Mouse (Mus musculus) forebrain, embryonic 11.5 days (tissue): ENCODE data around the gene H2afv. TPM values are rescaled to one million over a fixed set of nuclear protein-coding genes. Genes with fewer than 3 reads are reported as not detected.

Source experiments
- ATAC-seq: fragments of 200-750 bp; cut with Nextera tagmentation; replicated peaks from 2 replicates; pipeline ENCODE4 v1.8.0; 2017; ENCODE audit warnings: moderate TSS enrichment; ENCODE audit not compliant: low FRiP score
- DNase-seq: peaks from one replicate; pipeline ENCODE4 v3.0.0-alpha.2; 2017; ENCODE audit warnings: low spot score
- H3K27ac ChIP-seq: fragments of 300-500 bp; sonication (generic); 2 replicates; pipeline ENCODE4 v1.5.1; 2014; ENCODE audit warnings: low read depth, low read length
- H3K27me3 ChIP-seq: fragments of 300-500 bp; sonication (generic); 2 replicates; pipeline ENCODE4 v1.6.1; 2014; ENCODE audit warnings: mild to moderate bottlenecking, low read length, mixed read lengths; ENCODE audit not compliant: control insufficient read depth, insufficient read depth
- H3K36me3 ChIP-seq: fragments of 300-500 bp; sonication (generic); 2 replicates; pipeline ENCODE4 v1.6.1; 2014; ENCODE audit warnings: mild to moderate bottlenecking, low read length, moderate library complexity, mixed read lengths; ENCODE audit not compliant: control insufficient read depth, insufficient read depth
- H3K4me1 ChIP-seq: fragments of 300-500 bp; sonication (generic); replicated peaks from 2 replicates; pipeline ENCODE4 v1.6.1; 2014; ENCODE audit warnings: low read length, mixed read lengths; ENCODE audit not compliant: control insufficient read depth, insufficient read depth
- H3K4me2 ChIP-seq: fragments of 300-500 bp; sonication (generic); 2 replicates; pipeline ENCODE4 v1.6.1; 2014; ENCODE audit warnings: low read depth, mild to moderate bottlenecking, low read length, moderate library complexity, mixed read lengths; ENCODE audit not compliant: severe bottlenecking
- H3K4me3 ChIP-seq: fragments of 300-500 bp; sonication (generic); 2 replicates; pipeline ENCODE4 v1.5.1; 2014; ENCODE audit warnings: low read depth, low read length
- H3K9ac ChIP-seq: fragments of 300-500 bp; sonication (generic); 2 replicates; pipeline ENCODE4 v1.6.1; 2014; ENCODE audit warnings: low read length
- H3K9me3 ChIP-seq: fragments of 300-500 bp; sonication (generic); 2 replicates; pipeline ENCODE4 v1.6.1; 2016; ENCODE audit warnings: low read length, mixed read lengths; ENCODE audit not compliant: control insufficient read depth
- WGBS: fragments of 180-500 bp; shearing (Covaris S2); extraction: QIAGEN DNeasy Blood & Tissue Kit; methylation state at CpG from one replicate; pipeline ENCODE4 v1.1.7; 2014; 5-methylcytosine and 5-hydroxymethylcytosine counted together
- polyA plus RNA-seq: library from polyadenylated mRNA; unstranded; fragments of >200 nt; fragmentation: Nextera tagmentation; extraction: Ambion mirVana; gene quantifications from 2 replicates; pipeline ENCODE4 v1.2.1, GENCODE M21; 2014

H2afv gene
- polyA plus RNA-seq, 1 experiment from 2014 or later, result 962 TPM

DNA sequence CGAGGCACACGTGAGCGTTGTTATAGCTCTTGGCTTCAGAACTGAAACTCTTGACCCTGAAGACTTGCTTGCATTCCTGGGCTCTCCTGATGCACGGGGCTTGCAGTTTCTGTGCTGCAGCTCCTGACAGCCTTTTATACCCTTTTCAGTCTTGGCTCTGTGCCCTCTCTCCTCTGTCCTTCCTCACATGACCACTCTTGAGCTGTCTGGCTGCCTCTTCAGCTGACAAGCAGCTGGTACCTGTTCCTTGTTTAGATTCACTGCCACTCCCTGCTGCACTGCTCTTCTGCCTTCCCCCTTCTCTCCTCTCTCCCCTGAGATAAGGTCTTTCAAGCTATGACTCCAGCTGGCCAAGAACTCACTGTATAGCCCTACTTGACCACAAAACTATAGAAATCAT, 3.2 kb upstream of the H2afv start:
- no peaks in the 10 kb centered on the region for H3K27me3 ChIP-seq
- H3K27ac ChIP-seq, result no peak overlapping the region
- no peak overlapping the region for H3K9ac ChIP-seq
- no peaks in the 10 kb centered on the region; the same call in 1 of the 2 replicates for H3K9me3 ChIP-seq
- no peaks in the 10 kb centered on the region for H3K36me3 ChIP-seq
- no peak overlapping the region for H3K4me2 ChIP-seq
- WGBS, result 91% methylated on average over 4 of the region's 4 CpGs
- no peak for DNase-seq
- H3K4me1 ChIP-seq, result peaks cover 3% of the 10 kb centered on the region; the same call in 1 of the 2 replicates
- no peak overlapping the region for H3K4me3 ChIP-seq
- ATAC-seq, result no peak

DNA sequence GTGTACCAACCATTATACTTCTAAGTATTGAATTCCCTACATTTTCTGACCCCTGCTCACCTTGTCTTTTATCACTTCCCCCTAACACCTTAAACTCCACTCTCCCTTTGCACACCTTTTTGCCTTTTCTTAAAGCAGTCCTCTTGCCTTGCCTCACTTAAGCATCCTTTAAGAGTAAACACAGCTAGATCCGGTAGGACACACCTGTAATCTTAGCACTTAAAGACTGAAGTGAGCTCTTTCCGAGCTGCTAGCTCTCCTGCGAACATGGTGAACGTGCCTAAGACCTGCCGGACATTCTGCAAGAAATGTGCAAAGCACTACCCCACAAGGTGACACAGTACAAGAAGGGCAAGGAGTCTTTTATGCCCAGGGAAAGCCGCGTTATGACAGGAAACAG, 1.7 kb upstream of the H2afv start:
- ATAC-seq (no peak), DNase-seq (no peak)
- no peak overlapping the region for H3K9ac ChIP-seq
- H3K36me3 ChIP-seq, result no peaks in the 10 kb centered on the region; the same call in 1 of the 2 replicates
- H3K27ac ChIP-seq, result no peak overlapping the region
- no peaks in the 10 kb centered on the region for H3K9me3 ChIP-seq
- 91% methylated on average over 7 of the region's 7 CpGs for WGBS
- no peak overlapping the region for H3K4me2 ChIP-seq
- no peaks in the 10 kb centered on the region for H3K27me3 ChIP-seq
- H3K4me1 ChIP-seq, result peaks cover 3% of the 10 kb centered on the region; the same call in 1 of the 2 replicates
- no peak overlapping the region for H3K4me3 ChIP-seq

DNA sequence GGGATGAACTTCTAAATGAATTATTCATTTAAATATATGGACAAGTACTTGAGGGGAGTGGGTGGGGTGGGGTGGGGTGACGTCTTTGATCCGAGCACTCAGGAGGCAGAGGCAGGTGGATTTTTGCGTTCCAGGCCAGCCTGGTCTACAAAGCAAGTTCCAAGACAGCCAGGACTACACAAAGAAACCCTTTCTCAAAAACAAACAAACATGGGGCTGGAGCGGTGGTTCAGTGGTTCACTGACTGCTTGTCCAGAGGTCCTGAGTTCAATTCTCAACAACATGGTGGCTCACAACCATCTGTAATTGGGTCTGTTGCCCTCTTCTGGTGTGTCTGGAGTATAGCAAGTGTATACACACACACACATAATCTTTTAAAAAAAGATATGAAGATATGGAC, 1.2 kb upstream of the H2afv start:
- ATAC-seq (no peak), DNase-seq (no peak)
- Histone ChIP-seq H3K9ac (no peak overlapping the region; the same call in 1 of the 2 replicates), H3K27me3 (no peaks in the 10 kb centered on the region), H3K36me3 (no peaks in the 10 kb centered on the region; the same call in 1 of the 2 replicates), H3K9me3 (no peaks in the 10 kb centered on the region), H3K4me1 (peaks cover 3% of the 10 kb centered on the region; the same call in 1 of the 2 replicates), H3K27ac (no peak overlapping the region), H3K4me2 (no peak overlapping the region), H3K4me3 (no peak overlapping the region)
- WGBS, result 86% methylated on average over 4 of the region's 4 CpGs

DNA sequence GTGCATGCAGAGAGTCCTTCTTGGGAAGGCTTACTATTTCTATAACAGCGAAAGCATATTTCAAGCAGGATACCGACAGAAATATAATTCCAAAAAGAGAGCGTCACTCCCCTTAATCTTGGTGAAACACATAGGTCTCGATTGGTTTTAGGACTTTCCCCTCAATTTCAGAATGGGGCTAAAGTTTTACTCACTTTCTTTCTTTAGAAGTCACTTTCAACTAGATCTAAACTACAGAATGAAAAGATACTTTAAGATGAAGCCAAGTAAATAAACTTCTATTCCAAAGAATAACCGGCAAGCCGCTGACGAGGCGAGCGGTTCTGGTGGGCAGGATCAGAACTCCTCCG, 541 bp downstream of the H2afv start:
- Histone ChIP-seq H3K27ac (peak overlapping the region; percentile 90), H3K4me3 (peak overlapping the region; percentile 82), H3K27me3 (no peaks in the 10 kb centered on the region), H3K9ac (peak overlapping the region; percentile 85), H3K4me1 (peaks cover 3% of the 10 kb centered on the region; the same call in 1 of the 2 replicates), H3K36me3 (no peaks in the 10 kb centered on the region; the same call in 1 of the 2 replicates), H3K9me3 (no peaks in the 10 kb centered on the region), H3K4me2 (peak overlapping the region; percentile 74)
- under 1% methylated on average over 10 of the region's 10 CpGs for WGBS
- DNase-seq, result no peak
- no peak for ATAC-seq

DNA sequence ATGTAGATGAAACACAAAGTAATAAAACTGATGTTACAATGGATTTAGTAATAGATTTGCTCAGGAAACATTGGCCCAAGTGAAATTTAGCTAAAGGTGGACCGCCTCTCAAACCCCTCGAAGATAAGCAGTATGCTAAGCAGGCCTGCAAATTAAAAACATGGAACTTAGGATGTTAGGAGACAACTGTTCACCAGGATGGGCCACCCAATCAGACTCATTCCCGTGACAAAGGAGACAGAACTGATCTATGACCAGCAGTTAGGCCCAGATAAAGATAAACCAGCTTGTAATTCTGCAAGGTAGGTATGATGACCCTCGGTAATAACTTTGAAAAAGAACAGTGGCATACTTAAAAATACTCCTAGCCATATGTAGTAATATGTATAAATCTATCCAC, 1.1 kb downstream of the H2afv start:
- Histone ChIP-seq H3K36me3 (no peaks in the 10 kb centered on the region; the same call in 1 of the 2 replicates), H3K4me2 (peak overlapping the region; percentile 74), H3K4me1 (peaks cover 3% of the 10 kb centered on the region; the same call in 1 of the 2 replicates), H3K9me3 (no peaks in the 10 kb centered on the region), H3K9ac (peak overlapping the region; percentile 85), H3K4me3 (peak overlapping the region; percentile 82), H3K27me3 (no peaks in the 10 kb centered on the region), H3K27ac (no peak overlapping the region)
- WGBS, result 67% methylated on average over 4 of the region's 4 CpGs
- DNase-seq (no peak), ATAC-seq (no peak)

DNA sequence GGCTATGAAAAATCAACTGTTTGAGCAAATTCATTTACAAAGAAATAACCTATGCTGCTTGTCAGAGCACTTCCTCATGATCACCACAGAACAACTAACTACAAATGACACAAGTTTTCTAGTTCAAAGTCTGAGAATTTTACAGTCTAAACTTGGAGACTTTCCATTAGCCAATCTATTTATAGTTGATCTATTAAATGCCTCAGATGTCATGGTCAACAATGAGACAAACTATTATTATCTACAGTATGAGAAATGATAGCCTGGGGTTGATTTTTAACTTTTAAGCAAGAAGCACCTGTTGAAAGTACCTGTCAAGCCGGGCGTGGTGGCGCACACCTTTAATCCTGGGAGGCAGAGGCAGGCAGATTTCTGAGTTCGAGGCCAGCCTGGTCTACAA, 1.7 kb downstream of the H2afv start:
- H3K4me2 ChIP-seq, result no peak overlapping the region
- WGBS, result 97% methylated on average over 4 of the region's 4 CpGs
- no peak for DNase-seq

DNA sequence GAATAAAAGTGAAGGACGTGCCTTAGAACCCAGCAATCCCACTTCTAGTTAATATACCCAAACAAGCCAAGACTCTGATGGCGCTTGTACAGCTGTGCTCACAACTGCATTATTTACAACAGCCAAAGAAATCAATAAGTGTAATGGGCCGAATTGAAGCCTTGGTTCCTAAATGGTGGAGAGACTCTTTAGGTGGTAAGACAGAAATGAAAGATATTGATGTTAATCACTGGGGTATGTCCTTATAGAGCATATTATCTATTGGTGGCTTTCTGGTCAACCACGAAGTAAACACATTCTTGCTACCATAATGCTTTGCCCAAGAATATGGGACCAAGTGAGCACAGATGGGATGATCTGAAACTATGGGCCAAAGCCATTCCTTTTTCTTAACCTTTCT, 4.1 kb downstream of the H2afv start:
- H3K4me2 ChIP-seq, result no peak overlapping the region
- H3K36me3 ChIP-seq, result peaks cover 5% of the 10 kb centered on the region
- peaks cover 3% of the 10 kb centered on the region; the same call in 1 of the 2 replicates for H3K4me1 ChIP-seq
- H3K4me3 ChIP-seq, result no peak overlapping the region
- WGBS, result 93% methylated on average over 4 of the region's 4 CpGs
- H3K27ac ChIP-seq, result no peak overlapping the region
- no peaks in the 10 kb centered on the region for H3K27me3 ChIP-seq
- ATAC-seq (no peak), DNase-seq (no peak)
- H3K9ac ChIP-seq, result no peak overlapping the region
- H3K9me3 ChIP-seq, result no peaks in the 10 kb centered on the region

More for the DNA sequence above, 1.7 kb downstream of the H2afv start:
- Histone ChIP-seq H3K4me1 (peaks cover 3% of the 10 kb centered on the region; the same call in 1 of the 2 replicates), H3K36me3 (peaks cover 2% of the 10 kb centered on the region; the same call in 1 of the 2 replicates), H3K9me3 (no peaks in the 10 kb centered on the region), H3K27me3 (no peaks in the 10 kb centered on the region), H3K4me3 (no peak overlapping the region), H3K9ac (no peak overlapping the region), H3K27ac (no peak overlapping the region)
- no peak for ATAC-seq

DNA sequence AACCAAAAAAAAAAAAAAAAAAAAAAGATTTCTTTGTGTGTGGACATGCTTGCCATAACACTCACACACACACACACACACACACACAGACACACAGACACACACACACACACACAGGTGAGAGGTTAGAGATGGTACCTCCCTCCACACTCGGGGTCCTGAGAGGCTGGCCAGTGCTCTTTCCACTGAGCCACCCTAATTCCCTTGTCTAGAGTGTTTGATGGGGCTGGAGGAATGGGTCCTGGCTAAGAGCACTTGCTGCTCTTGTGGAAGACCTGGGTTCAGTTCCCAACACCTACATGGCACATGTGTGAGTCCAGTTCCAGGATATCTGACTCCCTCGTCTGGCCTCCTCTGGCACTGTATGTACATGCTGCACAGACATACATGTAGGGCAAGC, 6.6 kb downstream of the H2afv start:
- Histone ChIP-seq H3K4me1 (no peaks in the 10 kb centered on the region), H3K4me2 (no peak overlapping the region), H3K27ac (no peak overlapping the region), H3K36me3 (peaks cover 7% of the 10 kb centered on the region), H3K4me3 (no peak overlapping the region), H3K9me3 (no peaks in the 10 kb centered on the region), H3K9ac (no peak overlapping the region), H3K27me3 (no peaks in the 10 kb centered on the region)
- 96% methylated on average over 2 of the region's 2 CpGs for WGBS
- DNase-seq, result no peak
- ATAC-seq, result no peak

DNA sequence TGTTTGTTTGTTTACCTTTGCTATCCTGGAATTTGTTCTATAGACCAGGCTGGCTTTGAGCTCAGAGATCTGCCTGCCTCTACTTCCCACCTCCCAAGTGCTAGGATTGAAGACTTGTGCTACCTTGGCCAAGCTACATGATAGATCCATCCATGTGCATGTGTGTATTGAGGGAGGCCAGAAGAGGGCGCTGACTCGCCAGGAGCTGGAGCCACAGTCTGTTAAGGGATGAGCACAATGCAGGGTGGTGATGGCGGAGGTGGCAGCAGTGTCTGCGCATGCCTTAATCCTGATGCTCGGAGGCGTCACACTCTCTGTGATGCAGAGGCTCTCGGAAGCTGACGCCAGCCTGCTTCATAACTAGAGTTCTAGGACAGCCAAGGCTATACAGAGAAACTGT, 7.8 kb downstream of the H2afv start:
- WGBS, result 68% methylated on average over 8 of the region's 8 CpGs
- no peaks in the 10 kb centered on the region for H3K9me3 ChIP-seq
- ATAC-seq (peak; percentile 76; the same call in 1 of the 2 replicates), DNase-seq (peak; percentile 73)
- H3K27me3 ChIP-seq, result no peaks in the 10 kb centered on the region
- H3K4me2 ChIP-seq, result no peak overlapping the region
- no peak overlapping the region for H3K9ac ChIP-seq
- H3K4me3 ChIP-seq, result no peak overlapping the region
- no peaks in the 10 kb centered on the region for H3K4me1 ChIP-seq
- no peak overlapping the region for H3K27ac ChIP-seq
- peaks cover 12% of the 10 kb centered on the region for H3K36me3 ChIP-seq
